Mouse (Mus musculus) spleen, adult 10 weeks (tissue): ENCODE data around the gene Gm5662. TPM values are rescaled to one million over a fixed set of nuclear protein-coding genes. Genes with fewer than 3 reads are reported as not detected.

Experiments
- polyA plus RNA-seq: library from polyadenylated mRNA; stranded (reverse); fragments of 350-450 nt; fragmentation: Illumina TruSeq; extraction: RNeasy Lipid Tissue Mini Kit (QIAGEN cat#74804); gene quantifications from one replicate; pipeline ENCODE4 v1.2.3, GENCODE M21; 2015; ENCODE audit warnings: low replicate concordance; ENCODE audit not compliant: insufficient read depth

The Gm5662 gene
- polyA plus RNA-seq = not detected

DNA sequence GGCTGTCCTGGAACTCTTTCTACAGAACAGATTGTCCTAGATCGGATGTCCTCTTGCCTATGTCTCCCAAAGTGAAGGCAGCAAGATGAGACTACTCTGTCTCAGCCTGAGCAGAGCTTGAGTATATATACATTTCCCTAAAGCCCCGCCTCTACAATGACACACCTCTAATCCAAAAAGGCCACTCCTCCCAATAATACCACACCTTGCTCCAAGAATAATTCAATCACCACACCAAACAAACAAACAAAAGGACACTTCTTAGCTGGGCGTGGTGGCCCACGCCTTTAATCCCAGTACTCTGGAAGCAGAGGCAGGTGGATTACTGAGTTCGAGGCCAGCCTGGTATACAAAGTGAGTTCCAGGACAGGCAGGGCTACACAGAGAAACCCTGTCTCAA is at the start of gene Gm5662:
Gene Gm5662, minus strand, starts transcription at position 101 of the 400 bp plus-strand sequence.

DNA sequence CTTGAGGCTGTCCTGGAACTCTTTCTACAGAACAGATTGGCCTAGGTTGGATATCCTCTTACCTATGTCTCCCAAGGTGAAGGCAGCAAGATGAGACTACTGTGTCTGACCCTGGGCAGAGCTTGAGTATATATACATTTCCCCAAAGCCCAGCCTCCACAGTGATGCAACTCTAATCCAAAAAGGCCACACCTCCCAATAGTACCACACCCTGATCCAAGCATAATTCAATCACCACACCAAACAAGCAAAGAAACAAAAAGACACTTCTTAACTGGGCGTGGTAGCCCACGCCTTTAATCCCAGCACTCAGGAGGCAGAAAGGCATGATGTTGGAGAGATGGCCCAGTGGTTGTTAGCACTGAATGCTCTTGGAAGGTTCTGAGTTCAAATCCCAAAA is 49.6 kb upstream of the Gm5662 start, which contains the start of gene Gm5039:
Gene Gm5039, minus strand, starts transcription at position 101 of the 400 bp plus-strand sequence.

DNA sequence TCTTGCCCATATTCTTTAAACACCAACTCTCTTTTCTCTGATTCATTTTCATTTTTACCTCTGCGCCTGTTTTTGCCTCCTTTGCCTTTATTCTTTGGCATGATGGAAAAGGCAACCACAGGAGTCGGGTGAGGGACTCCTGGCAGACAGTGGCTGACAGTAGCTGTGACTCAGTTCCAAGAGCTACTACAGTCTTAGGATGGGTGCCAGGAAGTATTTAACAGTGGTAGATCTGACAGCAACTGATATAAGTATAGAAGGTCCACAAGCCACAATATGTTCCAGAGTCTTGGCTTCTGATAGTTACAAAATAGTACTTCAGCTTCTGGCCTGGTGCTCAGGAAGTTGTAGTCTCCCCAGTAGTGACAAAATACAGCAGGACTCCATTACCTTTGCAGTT is 24.3 kb downstream of the Gm5662 start, which contains the start of gene Gm8332:
Gene Gm8332, minus strand, starts transcription at position 101 of the 400 bp plus-strand sequence.

Other genes starting within 250 kb of the Gm5662 start
- not detected for gene Gm2056, start 247.5 kb downstream of the Gm5662 start, polyA plus RNA-seq
- not detected for gene Gm16368, start 190.8 kb downstream of the Gm5662 start, polyA plus RNA-seq
- gene Gm10436, start 92.4 kb downstream of the Gm5662 start, polyA plus RNA-seq = not detected
- not detected for gene Gm8332, start 24.4 kb downstream of the Gm5662 start, polyA plus RNA-seq
- not detected for gene Gm5039, start 49.5 kb upstream of the Gm5662 start, polyA plus RNA-seq
- gene Adck1, start 86.1 kb upstream of the Gm5662 start, polyA plus RNA-seq = 9.6 TPM